Mouse (Mus musculus): ENCODE results near the gene Ttc30a2. TPM values are rescaled to one million over a fixed set of nuclear protein-coding genes. Genes with fewer than 3 reads are reported as not detected.

Ttc30a2 gene
- polyA plus RNA-seq, 1 experiment = 76.5 TPM

GRCm38 (mm10) chr2:75963211-75963840, 14.6 kb downstream of the Ttc30a2 start:
- H3K4me3 ChIP-seq (ENCODE audit: control insufficient read depth, low read depth, low read length) = no peak overlapping the region
- H3K36me3 ChIP-seq (ENCODE audit: control insufficient read depth, insufficient read depth, low read length) = no peaks in the 10 kb centered on the region
- H3K4me1 ChIP-seq (ENCODE audit: control insufficient read depth, insufficient read depth, low read length) = peaks cover 7% of the 10 kb centered on the region
- no peak for TF ChIP-seq POLR2A (IDR thresholded peaks at IDR 0.05; ENCODE audit: control insufficient read depth, low read depth, low read length)
- TF ChIP-seq CTCF (IDR thresholded peaks at IDR 0.05; ENCODE audit: control insufficient read depth, insufficient read depth, insufficient replicate concordance, low read depth, low read length) = no peak
- no peaks in the 10 kb centered on the region for H3K27me3 ChIP-seq (ENCODE audit: control insufficient read depth, insufficient read depth, low read length)
- H3K27ac ChIP-seq (ENCODE audit: control insufficient read depth, insufficient read depth, low read depth, low read length) = no peak overlapping the region

GRCm38 (mm10) chr2:75960366-75961330, 17.3 kb downstream of the Ttc30a2 start:
- no peaks in the 10 kb centered on the region for H3K27me3 ChIP-seq (ENCODE audit: control insufficient read depth, insufficient read depth, low read length)
- peaks cover 7% of the 10 kb centered on the region for H3K4me1 ChIP-seq (ENCODE audit: control insufficient read depth, insufficient read depth, low read length)
- H3K27ac ChIP-seq (ENCODE audit: control insufficient read depth, insufficient read depth, low read depth, low read length) = no peak overlapping the region
- no peaks in the 10 kb centered on the region for H3K36me3 ChIP-seq (ENCODE audit: control insufficient read depth, insufficient read depth, low read length)
- H3K4me3 ChIP-seq (ENCODE audit: control insufficient read depth, low read depth, low read length) = no peak overlapping the region
- TF ChIP-seq CTCF (IDR thresholded peaks at IDR 0.05; ENCODE audit: control insufficient read depth, insufficient read depth, insufficient replicate concordance, low read depth, low read length) = no peak
- no peak for TF ChIP-seq POLR2A (IDR thresholded peaks at IDR 0.05; ENCODE audit: control insufficient read depth, low read depth, low read length)

GRCm38 (mm10) chr2:75959850-75960365, 18.1 kb downstream of the Ttc30a2 start:
- Histone ChIP-seq H3K27ac (ENCODE audit: control insufficient read depth, insufficient read depth, low read depth, low read length) (no peak overlapping the region), H3K36me3 (ENCODE audit: control insufficient read depth, insufficient read depth, low read length) (no peaks in the 10 kb centered on the region), H3K27me3 (ENCODE audit: control insufficient read depth, insufficient read depth, low read length) (no peaks in the 10 kb centered on the region), H3K4me3 (ENCODE audit: control insufficient read depth, low read depth, low read length) (no peak overlapping the region; the same call in 1 of the 2 replicates), H3K4me1 (ENCODE audit: control insufficient read depth, insufficient read depth, low read length) (peaks cover 7% of the 10 kb centered on the region)
- TF ChIP-seq CTCF (IDR thresholded peaks at IDR 0.05; ENCODE audit: control insufficient read depth, insufficient read depth, insufficient replicate concordance, low read depth, low read length) = no peak
- TF ChIP-seq POLR2A (IDR thresholded peaks at IDR 0.05; ENCODE audit: control insufficient read depth, low read depth, low read length) = no peak

GRCm38 (mm10) chr2:75959183-75959849, 18.7 kb downstream of the Ttc30a2 start:
- TF ChIP-seq CTCF (IDR thresholded peaks at IDR 0.05; ENCODE audit: control insufficient read depth, insufficient read depth, insufficient replicate concordance, low read depth, low read length) (no peak), POLR2A (IDR thresholded peaks at IDR 0.05; ENCODE audit: control insufficient read depth, low read depth, low read length) (no peak)
- Histone ChIP-seq H3K4me1 (ENCODE audit: control insufficient read depth, insufficient read depth, low read length) (peaks cover 7% of the 10 kb centered on the region), H3K27ac (ENCODE audit: control insufficient read depth, insufficient read depth, low read depth, low read length) (no peak overlapping the region), H3K27me3 (ENCODE audit: control insufficient read depth, insufficient read depth, low read length) (no peaks in the 10 kb centered on the region), H3K36me3 (ENCODE audit: control insufficient read depth, insufficient read depth, low read length) (no peaks in the 10 kb centered on the region), H3K4me3 (ENCODE audit: control insufficient read depth, low read depth, low read length) (peak overlapping the region; percentile 22; the same call in 1 of the 2 replicates)

- peaks cover 8% of the 10 kb centered on the region for H3K4me1 ChIP-seq (ENCODE audit: control insufficient read depth, insufficient read depth, low read length)
Observed at GRCm38 (mm10) chr2:75955709-75956108, 22.3 kb downstream of the Ttc30a2 start.

GRCm38 (mm10) chr2:75953320-75953719, 24.6 kb downstream of the Ttc30a2 start:
- H3K27ac ChIP-seq (ENCODE audit: control insufficient read depth, insufficient read depth, low read depth, low read length) = peak overlapping the region; percentile 30; the same call in 1 of the 2 replicates
- H3K4me1 ChIP-seq (ENCODE audit: control insufficient read depth, insufficient read depth, low read length) = peaks cover 3% of the 10 kb centered on the region
- H3K4me3 ChIP-seq (ENCODE audit: control insufficient read depth, low read depth, low read length) = no peak overlapping the region
- H3K36me3 ChIP-seq (ENCODE audit: control insufficient read depth, insufficient read depth, low read length) = no peaks in the 10 kb centered on the region
- TF ChIP-seq CTCF (IDR thresholded peaks at IDR 0.05; ENCODE audit: control insufficient read depth, insufficient read depth, insufficient replicate concordance, low read depth, low read length) = no peak
- H3K27me3 ChIP-seq (ENCODE audit: control insufficient read depth, insufficient read depth, low read length) = no peaks in the 10 kb centered on the region

More at GRCm38 (mm10) chr2:75955709-75956108, 22.3 kb downstream of the Ttc30a2 start:
- Histone ChIP-seq H3K36me3 (ENCODE audit: control insufficient read depth, insufficient read depth, low read length) (no peaks in the 10 kb centered on the region), H3K4me3 (ENCODE audit: control insufficient read depth, low read depth, low read length) (peak overlapping the region; percentile 73), H3K27ac (ENCODE audit: control insufficient read depth, insufficient read depth, low read depth, low read length) (peak overlapping the region; percentile 92), H3K27me3 (ENCODE audit: control insufficient read depth, insufficient read depth, low read length) (no peaks in the 10 kb centered on the region)
- peak; percentile 57; the same call in 1 of the 2 replicates for TF ChIP-seq POLR2A (IDR thresholded peaks at IDR 0.05; ENCODE audit: control insufficient read depth, low read depth, low read length)
- no peak for TF ChIP-seq CTCF (IDR thresholded peaks at IDR 0.05; ENCODE audit: control insufficient read depth, insufficient read depth, insufficient replicate concordance, low read depth, low read length)
